Mouse (Mus musculus): ENCODE measurements around the gene Krtap6-5. TPM values are rescaled to one million over a fixed set of nuclear protein-coding genes. Genes with fewer than 3 reads are reported as not detected.
"Not testable (repeated sequence)": the region's sequence is repeated elsewhere in the genome, so short reads cannot be mapped to it uniquely, and the experiment has no call there.

The Krtap6-5 gene
- polyA plus RNA-seq (2016; fragmentation: Nextera tagmentation; extraction: Ambion mirVana) = not detected in 2 replicates

DNA sequence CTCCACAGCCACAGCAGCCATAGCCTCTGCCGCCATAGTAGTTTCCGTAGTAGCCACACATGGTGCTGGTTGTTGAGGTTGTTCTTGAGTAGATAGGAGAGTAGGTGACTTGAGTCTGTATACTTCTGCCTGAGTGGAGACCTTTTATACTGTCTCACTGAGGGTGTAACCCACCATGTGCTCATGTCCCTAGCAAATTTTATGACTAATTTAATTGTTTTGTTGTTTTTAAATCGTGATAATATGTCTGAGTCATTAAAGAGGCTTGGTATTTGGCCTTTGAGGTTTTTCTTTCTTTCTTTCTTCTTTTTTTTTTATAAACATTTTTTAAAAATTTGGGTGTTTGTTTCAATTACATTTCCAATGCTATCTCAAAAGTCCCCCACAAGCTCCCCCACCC is at the start of gene Krtap6-5:
Krtap6-5 (minus strand) TSS at position 101 of the 400 bp plus-strand sequence.
- Histone ChIP-seq H3K27ac (no peak within 1 kb of the TSS), H3K9ac (no peak within 1 kb of the TSS), H3K4me3 (replicated peaks) (no peak within 1 kb of the TSS), H3K4me2 (no peak within 1 kb of the TSS), H3K9me3 (no peaks in the 10 kb centered on the region), H3K27me3 (no peaks in the 10 kb centered on the region), H3K36me3 (replicated peaks) (no peaks in the 10 kb centered on the region), H3K4me1 (no peaks in the 10 kb centered on the region)
- 94% methylated on average over 3 of the region's 3 CpGs for whole genome bisulfite sequencing
- no peak for ATAC-seq (ENCODE audit: low FRiP score)

DNA sequence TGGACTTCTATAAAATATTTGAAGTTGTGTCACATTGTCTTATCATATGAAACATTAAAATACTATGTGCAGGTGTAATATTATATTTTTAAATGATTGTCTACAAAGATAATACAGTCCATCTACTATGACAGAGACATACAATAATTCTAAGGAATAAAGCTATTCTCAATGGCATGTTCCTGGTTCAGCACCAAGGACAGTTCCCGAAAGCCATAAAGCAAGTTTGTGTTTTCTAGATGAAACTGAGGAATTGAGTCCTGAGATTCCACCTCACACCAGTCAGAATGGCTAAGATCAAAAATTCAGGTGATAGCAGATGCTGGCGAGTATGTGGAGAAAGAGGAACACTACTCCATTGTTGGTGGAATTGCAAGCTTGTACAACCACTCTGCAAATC is 23.4 kb upstream of the Krtap6-5 start:
- not testable (repeated sequence) for H3K27ac ChIP-seq; H3K4me3 ChIP-seq (replicated peaks); H3K9ac ChIP-seq; H3K9me3 ChIP-seq; H3K4me1 ChIP-seq; H3K36me3 ChIP-seq (replicated peaks); ATAC-seq (ENCODE audit: low FRiP score); H3K27me3 ChIP-seq; H3K4me2 ChIP-seq
- 61% methylated on average over 2 of the region's 2 CpGs for WGBS

DNA sequence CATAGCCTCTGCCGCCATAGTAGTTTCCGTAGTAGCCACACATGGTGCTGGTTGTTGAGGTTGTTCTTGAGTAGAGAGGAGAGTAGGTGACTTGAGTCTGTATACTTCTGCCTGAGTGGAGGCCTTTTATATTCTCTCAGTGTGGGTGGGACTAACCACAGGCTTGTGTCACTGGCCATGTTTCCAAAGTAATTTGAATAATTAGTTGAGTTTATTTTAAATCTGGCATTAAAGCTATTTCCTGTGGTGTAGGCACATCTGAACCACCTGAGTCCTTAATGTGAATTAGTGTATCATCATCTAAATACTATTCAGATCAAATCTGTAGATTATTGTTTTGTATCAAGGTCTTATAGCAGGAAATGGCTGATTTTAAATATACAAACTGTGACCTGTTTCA is 16.2 kb upstream of the Krtap6-5 start, which contains the start of gene 1110025L11Rik:
1110025L11Rik (minus strand) TSS at position 101 of the 400 bp plus-strand sequence.
- not testable (repeated sequence) for ATAC-seq (ENCODE audit: low FRiP score); H3K27ac ChIP-seq; H3K4me3 ChIP-seq (replicated peaks); H3K9me3 ChIP-seq; H3K9ac ChIP-seq; H3K36me3 ChIP-seq (replicated peaks); H3K27me3 ChIP-seq; H3K4me2 ChIP-seq; H3K4me1 ChIP-seq
- WGBS = no CpG with 5 or more reads among the region's 2 CpGs

DNA sequence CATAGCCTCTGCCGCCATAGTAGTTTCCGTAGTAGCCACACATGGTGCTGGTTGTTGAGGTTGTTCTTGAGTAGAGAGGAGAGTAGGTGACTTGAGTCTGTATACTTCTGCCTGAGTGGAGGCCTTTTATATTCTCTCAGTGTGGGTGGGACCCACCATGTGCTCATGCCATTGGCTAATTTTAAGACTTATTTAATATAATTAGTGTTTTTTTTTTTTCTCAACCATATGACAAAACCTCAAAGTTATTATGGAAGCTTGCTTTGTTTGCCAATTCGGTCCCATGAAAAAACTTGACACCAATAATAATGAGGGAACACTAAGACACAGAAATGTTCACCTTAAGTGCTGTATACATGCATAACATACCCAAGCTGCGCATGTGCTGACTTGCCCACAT is 6.3 kb downstream of the Krtap6-5 start, which contains the start of gene Gm10228:
Gm10228 (minus strand) TSS at position 101 of the 400 bp plus-strand sequence.
- 89% methylated on average over 2 of the region's 4 CpGs for WGBS
- H3K4me1 ChIP-seq; ATAC-seq (ENCODE audit: low FRiP score); H3K9ac ChIP-seq; H3K4me2 ChIP-seq; H3K27me3 ChIP-seq; H3K36me3 ChIP-seq (replicated peaks); H3K4me3 ChIP-seq (replicated peaks); H3K9me3 ChIP-seq; H3K27ac ChIP-seq: not testable (repeated sequence)

DNA sequence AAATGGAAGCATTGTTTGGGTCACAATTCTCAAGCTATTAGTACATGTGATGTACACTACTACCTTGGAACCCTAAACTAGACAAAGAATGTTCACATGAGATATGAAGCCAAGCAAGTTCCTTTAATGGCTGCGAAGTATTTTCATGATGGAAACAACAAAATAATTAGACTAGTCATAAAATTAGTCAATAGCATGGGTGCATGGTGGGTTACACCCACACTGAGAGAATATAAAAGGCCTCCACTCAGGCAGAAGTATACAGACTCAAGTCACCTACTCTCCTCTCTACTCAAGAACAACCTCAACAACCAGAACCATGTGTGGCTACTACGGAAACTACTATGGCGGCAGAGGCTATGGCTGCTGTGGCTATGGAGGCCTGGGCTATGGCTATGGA is 16.3 kb downstream of the Krtap6-5 start, which contains the start of gene Krtap6-1:
Krtap6-1 (plus strand) TSS at position 301 of the 400 bp plus-strand sequence.
- not testable (repeated sequence) for H3K36me3 ChIP-seq (replicated peaks); H3K4me1 ChIP-seq; H3K9me3 ChIP-seq; H3K27me3 ChIP-seq; H3K27ac ChIP-seq; H3K4me2 ChIP-seq; H3K4me3 ChIP-seq (replicated peaks); ATAC-seq (ENCODE audit: low FRiP score); H3K9ac ChIP-seq
- WGBS = 92% methylated on average over 3 of the region's 3 CpGs

DNA sequence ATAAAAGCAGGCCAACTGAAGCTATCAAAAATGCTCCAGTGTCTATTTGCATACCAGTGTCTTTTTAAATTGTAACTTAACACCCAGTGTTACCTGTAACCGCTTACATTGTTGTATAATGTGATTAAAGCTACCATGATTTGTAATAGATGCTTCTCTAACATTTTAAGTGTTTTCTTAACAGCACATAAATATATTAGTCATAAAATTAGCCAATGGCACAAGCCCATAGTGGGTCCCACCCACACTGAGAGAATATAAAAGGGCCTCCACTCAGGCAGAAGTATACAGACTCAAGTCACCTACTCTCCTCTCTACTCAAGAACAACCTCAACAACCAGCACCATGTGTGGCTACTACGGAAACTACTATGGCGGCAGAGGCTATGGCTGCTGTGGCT is 32.7 kb downstream of the Krtap6-5 start, which contains the start of gene Gm10229:
Gm10229 (plus strand) TSS at position 301 of the 400 bp plus-strand sequence.
- H3K4me1 ChIP-seq; H3K4me3 ChIP-seq (replicated peaks); H3K9ac ChIP-seq; H3K36me3 ChIP-seq (replicated peaks); ATAC-seq (ENCODE audit: low FRiP score); H3K4me2 ChIP-seq; H3K27ac ChIP-seq; H3K9me3 ChIP-seq; H3K27me3 ChIP-seq: not testable (repeated sequence)
- 84% methylated on average over 3 of the region's 3 CpGs for WGBS

DNA sequence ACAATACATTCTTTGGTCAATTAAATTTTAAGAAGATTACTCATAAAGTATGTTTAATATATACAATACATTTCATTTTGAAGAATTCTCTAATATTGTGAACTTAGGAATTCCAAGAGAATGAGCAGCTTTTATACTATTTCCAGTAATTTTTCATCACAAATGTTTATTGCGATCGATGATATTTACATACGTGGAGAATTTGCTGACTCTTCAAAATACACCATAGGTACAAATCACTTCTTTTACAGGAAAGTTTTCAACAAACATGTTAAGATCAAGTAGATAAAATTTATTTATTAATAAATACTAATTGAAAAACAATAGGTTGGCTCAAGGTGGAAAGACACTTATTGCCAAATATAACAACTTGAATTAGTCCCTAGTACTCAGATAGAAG is 33.7 kb downstream of the Krtap6-5 start:
- H3K27ac ChIP-seq = no peak overlapping the region
- H3K27me3 ChIP-seq = no peaks in the 10 kb centered on the region
- WGBS = 97% methylated on average over 3 of the region's 3 CpGs
- no peak overlapping the region for H3K9ac ChIP-seq
- no peak overlapping the region for H3K4me3 ChIP-seq (replicated peaks)
- no peak overlapping the region for H3K4me2 ChIP-seq
- no peak for ATAC-seq (ENCODE audit: low FRiP score)
- no peaks in the 10 kb centered on the region for H3K9me3 ChIP-seq
- no peaks in the 10 kb centered on the region for H3K4me1 ChIP-seq
- H3K36me3 ChIP-seq (replicated peaks) = no peaks in the 10 kb centered on the region

DNA sequence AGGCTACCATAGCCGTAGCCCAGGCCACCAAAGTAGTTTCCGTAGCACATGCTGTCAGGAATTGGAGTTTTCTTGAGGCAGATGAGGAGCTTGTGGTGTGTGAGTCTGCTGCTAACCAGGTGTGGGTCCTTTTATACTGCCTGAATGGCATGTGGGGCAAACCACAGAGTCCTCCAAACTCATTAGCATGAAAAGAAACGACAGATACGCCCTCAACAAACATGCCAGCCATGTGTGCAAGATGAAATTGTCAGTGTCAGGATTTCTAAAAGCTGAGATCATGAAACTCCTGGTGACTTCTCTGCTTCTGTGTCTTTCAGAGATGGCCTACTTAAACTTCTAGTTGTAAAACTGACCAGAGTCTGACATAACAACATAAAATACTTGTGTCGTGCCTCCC is 37.0 kb downstream of the Krtap6-5 start, which contains the start of gene Krtap22-2:
Krtap22-2 (minus strand) TSS at position 101 of the 400 bp plus-strand sequence.
- no peak within 1 kb of the TSS for H3K9ac ChIP-seq
- H3K27me3 ChIP-seq = no peaks in the 10 kb centered on the region
- H3K4me2 ChIP-seq = no peak within 1 kb of the TSS
- ATAC-seq (ENCODE audit: low FRiP score) = no peak
- H3K9me3 ChIP-seq = no peaks in the 10 kb centered on the region
- H3K4me1 ChIP-seq = no peaks in the 10 kb centered on the region
- H3K27ac ChIP-seq = no peak within 1 kb of the TSS
- 81% methylated on average over 5 of the region's 5 CpGs for WGBS
- no peaks in the 10 kb centered on the region for H3K36me3 ChIP-seq (replicated peaks)
- H3K4me3 ChIP-seq (replicated peaks) = no peak within 1 kb of the TSS

Other genes starting within 250 kb of the Krtap6-5 start
- gene Gm20741, start 235.7 kb downstream of the Krtap6-5 start, polyA plus RNA-seq (2016; fragmentation: Nextera tagmentation; extraction: Ambion mirVana) = not detected in 2 replicates
- not detected in 2 replicates for gene Krtap15, start 227.7 kb downstream of the Krtap6-5 start, polyA plus RNA-seq (2016; fragmentation: Nextera tagmentation; extraction: Ambion mirVana)
- gene Krtap14, start 221.7 kb downstream of the Krtap6-5 start, polyA plus RNA-seq (2016; fragmentation: Nextera tagmentation; extraction: Ambion mirVana) = not detected in 2 replicates
- gene Krtap19-1, start 178.5 kb downstream of the Krtap6-5 start, polyA plus RNA-seq (2016; fragmentation: Nextera tagmentation; extraction: Ambion mirVana) = not detected in 2 replicates
- gene Krtap19-2, start 173.6 kb downstream of the Krtap6-5 start, polyA plus RNA-seq (2016; fragmentation: Nextera tagmentation; extraction: Ambion mirVana) = not detected in 2 replicates
- not detected in 2 replicates for gene Krtap19-3, start 169.8 kb downstream of the Krtap6-5 start, polyA plus RNA-seq (2016; fragmentation: Nextera tagmentation; extraction: Ambion mirVana)
- not detected in 2 replicates for gene Krtap19-4, start 162.8 kb downstream of the Krtap6-5 start, polyA plus RNA-seq (2016; fragmentation: Nextera tagmentation; extraction: Ambion mirVana)
- not detected in 2 replicates for gene Krtap19-5, start 151.4 kb downstream of the Krtap6-5 start, polyA plus RNA-seq (2016; fragmentation: Nextera tagmentation; extraction: Ambion mirVana)
- gene Krtap19-9b, start 115.6 kb downstream of the Krtap6-5 start, polyA plus RNA-seq (2016; fragmentation: Nextera tagmentation; extraction: Ambion mirVana) = not detected in 2 replicates
- gene Krtap16-3, start 85.0 kb downstream of the Krtap6-5 start, polyA plus RNA-seq (2016; fragmentation: Nextera tagmentation; extraction: Ambion mirVana) = not detected in 2 replicates
- gene Krtap22-2, start 37.1 kb downstream of the Krtap6-5 start, polyA plus RNA-seq (2016; fragmentation: Nextera tagmentation; extraction: Ambion mirVana) = not detected in 2 replicates
- not detected in 2 replicates for gene Gm10229, start 32.6 kb downstream of the Krtap6-5 start, polyA plus RNA-seq (2016; fragmentation: Nextera tagmentation; extraction: Ambion mirVana)
- gene Krtap6-1, start 16.2 kb downstream of the Krtap6-5 start, polyA plus RNA-seq (2016; fragmentation: Nextera tagmentation; extraction: Ambion mirVana) = not detected in 2 replicates
- gene Gm10228, start 6.4 kb downstream of the Krtap6-5 start, polyA plus RNA-seq (2016; fragmentation: Nextera tagmentation; extraction: Ambion mirVana) = not detected in 2 replicates
- gene 1110025L11Rik, start 16.1 kb upstream of the Krtap6-5 start, polyA plus RNA-seq (2016; fragmentation: Nextera tagmentation; extraction: Ambion mirVana) = not detected in 2 replicates
- not detected in 2 replicates for gene Krtap6-3, start 36.1 kb upstream of the Krtap6-5 start, polyA plus RNA-seq (2016; fragmentation: Nextera tagmentation; extraction: Ambion mirVana)
- gene Gm6358, start 93.0 kb upstream of the Krtap6-5 start, polyA plus RNA-seq (2016; fragmentation: Nextera tagmentation; extraction: Ambion mirVana) = not detected in 2 replicates
- not detected in 2 replicates for gene Gm10061, start 103.2 kb upstream of the Krtap6-5 start, polyA plus RNA-seq (2016; fragmentation: Nextera tagmentation; extraction: Ambion mirVana)
- gene Gm9789, start 110.1 kb upstream of the Krtap6-5 start, polyA plus RNA-seq (2016; fragmentation: Nextera tagmentation; extraction: Ambion mirVana) = not detected in 2 replicates
- gene Gm7735, start 121.6 kb upstream of the Krtap6-5 start, polyA plus RNA-seq (2016; fragmentation: Nextera tagmentation; extraction: Ambion mirVana) = not detected in 2 replicates
- not detected in 2 replicates for gene 1110057P08Rik, start 126.9 kb upstream of the Krtap6-5 start, polyA plus RNA-seq (2016; fragmentation: Nextera tagmentation; extraction: Ambion mirVana)
- gene Krtap20-2, start 158.0 kb upstream of the Krtap6-5 start, polyA plus RNA-seq (2016; fragmentation: Nextera tagmentation; extraction: Ambion mirVana) = not detected in 2 replicates